14 mouse cellular contexts compared by ENCODE assay signal in the genomic region with DNA sequence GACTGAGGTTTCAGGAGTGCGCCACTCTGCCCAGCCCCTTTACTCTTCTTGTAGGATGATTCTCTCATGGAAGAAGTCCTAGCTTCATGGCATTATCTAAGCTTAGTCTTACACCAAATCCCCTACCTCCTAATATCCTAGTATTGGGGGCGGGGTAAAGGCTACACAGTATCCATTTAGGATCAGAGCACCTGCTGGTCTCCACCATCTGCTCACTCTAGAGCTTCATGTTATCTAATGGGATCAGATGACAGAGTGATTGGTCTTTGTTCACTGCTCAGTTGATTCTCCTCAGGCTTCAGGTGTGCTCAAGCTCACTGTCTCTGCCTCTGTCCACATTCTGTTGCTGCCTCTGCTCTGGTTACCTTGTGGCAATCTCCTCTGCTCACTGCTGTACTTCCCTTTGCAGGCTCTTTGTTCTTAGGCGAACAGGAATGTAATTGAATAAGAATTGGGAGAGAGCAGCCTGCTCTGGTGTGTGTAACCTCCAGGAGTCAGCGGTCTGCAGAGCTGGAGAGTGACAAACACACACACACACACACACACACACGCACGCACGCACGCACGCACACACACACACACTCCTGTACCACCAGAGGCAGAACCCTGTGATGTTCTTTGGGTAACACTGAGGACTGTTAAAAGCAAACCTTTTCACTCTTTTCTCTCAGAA.
DNase-seq lines count a peak whose midpoint lies in the region; ATAC-seq and TF ChIP-seq lines count a peak whose summit lies in the region.
"Had no signal": no experiment of that assay in that cellular context is flagged by ENCODE, and none has a peak within 500 bp of the region (broad histone marks: within the 10 kb centered on the region; RNA-seq: fewer than 3 reads in every experiment).

No protein-coding gene starts in this region.

- no peaks in the 10 kb centered on the region for H3K36me3 ChIP-seq in kidney, embryonic 15.5 days
- H3K36me3 ChIP-seq in forebrain, embryonic 10.5 days (replicated peaks): no peaks in the 10 kb centered on the region
- H3K36me3 ChIP-seq in hindbrain, embryonic 12.5 days: no peaks in the 10 kb centered on the region
- no peaks in the 10 kb centered on the region; the same call in 1 of the 2 replicates for H3K36me3 ChIP-seq in midbrain, postnatal 0 days (ENCODE audit: insufficient read depth, low read length)
- H3K36me3 ChIP-seq: heart, embryonic 15.5 days; neural tube, embryonic 12.5 days had no signal

- H3K4me1 ChIP-seq in kidney, embryonic 15.5 days: 0 out of 2 replicates have a peak, but pooled peaks cover 3% of the 10 kb centered on the region
- peaks cover 16% of the 10 kb centered on the region for H3K4me1 ChIP-seq in forebrain, embryonic 10.5 days
- H3K4me1 ChIP-seq in hindbrain, embryonic 12.5 days: peaks cover 8% of the 10 kb centered on the region; the same call in 1 of the 2 replicates
- peaks cover 3% of the 10 kb centered on the region; the same call in 1 of the 2 replicates for H3K4me1 ChIP-seq in midbrain, postnatal 0 days (ENCODE audit: insufficient read depth, low read length)
- H3K4me1 ChIP-seq: neural tube, embryonic 12.5 days had no signal

- no peak overlapping the region for H3K27ac ChIP-seq in kidney, embryonic 15.5 days
- peak overlapping the region; percentile 51; the same call in 1 of the 2 replicates for H3K27ac ChIP-seq in forebrain, embryonic 10.5 days
- no peak overlapping the region for H3K27ac ChIP-seq in hindbrain, embryonic 12.5 days
- peak overlapping the region; percentile 44; the same call in 1 of the 2 replicates for H3K27ac ChIP-seq in midbrain, postnatal 0 days (ENCODE audit: low read depth, low read length)
- H3K27ac ChIP-seq: heart, embryonic 15.5 days; neural tube, embryonic 12.5 days had no signal

- H3K27me3 ChIP-seq in kidney, embryonic 15.5 days: no peaks in the 10 kb centered on the region
- H3K27me3 ChIP-seq in forebrain, embryonic 10.5 days (ENCODE audit: poor library complexity, severe bottlenecking): no peaks in the 10 kb centered on the region
- no peaks in the 10 kb centered on the region for H3K27me3 ChIP-seq in hindbrain, embryonic 12.5 days
- no peaks in the 10 kb centered on the region for H3K27me3 ChIP-seq in midbrain, postnatal 0 days (ENCODE audit: insufficient read depth, low read length)
- H3K27me3 ChIP-seq: neural tube, embryonic 12.5 days had no signal

- 0 out of 2 replicates have a peak, but pooled peaks have one; percentile 9 for ATAC-seq in kidney, embryonic 15.5 days (replicated peaks; ENCODE audit: low FRiP score)
- 0 out of 2 replicates have a peak, but pooled peaks have one; percentile 26 for ATAC-seq in hindbrain, embryonic 12.5 days (ENCODE audit: low FRiP score)
- ATAC-seq in midbrain, postnatal 0 days (ENCODE audit: low FRiP score): peak; percentile 80; the same call in 1 of the 2 replicates
- ATAC-seq: liver, postnatal 0 days had no signal

- WGBS in kidney, embryonic 15.5 days: 70% methylated on average over 9 of the region's 9 CpGs
- WGBS in forebrain, embryonic 10.5 days: 62% methylated on average over 9 of the region's 9 CpGs
- WGBS in hindbrain, embryonic 12.5 days: 65% methylated on average over 9 of the region's 9 CpGs
- WGBS in midbrain, postnatal 0 days: 55% methylated on average over 9 of the region's 9 CpGs

- H3K4me2 ChIP-seq in kidney, embryonic 15.5 days: no peak overlapping the region
- no peak overlapping the region for H3K4me2 ChIP-seq in hindbrain, embryonic 12.5 days (replicated peaks)
- H3K4me2 ChIP-seq in midbrain, postnatal 0 days (ENCODE audit: low read depth, low read length, poor library complexity, severe bottlenecking): no peak overlapping the region
- H3K4me2 ChIP-seq: heart, embryonic 15.5 days; neural tube, embryonic 12.5 days had no signal

- no peak overlapping the region for H3K4me3 ChIP-seq in kidney, embryonic 15.5 days (replicated peaks)
- H3K4me3 ChIP-seq in forebrain, embryonic 10.5 days: no peak overlapping the region
- H3K4me3 ChIP-seq in hindbrain, embryonic 12.5 days: no peak overlapping the region
- H3K4me3 ChIP-seq in midbrain, postnatal 0 days (ENCODE audit: low read depth, low read length): no peak overlapping the region
- H3K4me3 ChIP-seq: heart, embryonic 15.5 days; neural tube, embryonic 12.5 days had no signal

- DNase-seq in kidney, postnatal 4 days: no peak
- peak; percentile 20 for DNase-seq in forebrain, embryonic 10.5 days (ENCODE audit: extremely low spot score, low spot score)
- DNase-seq in midbrain, postnatal 0 days (ENCODE audit: low spot score): peak; percentile 28
- no peak for DNase-seq in layer of hippocampus, postnatal 36 days
- DNase-seq in embryo, embryonic 10.5 days (ENCODE audit: low spot score): no peak
- DNase-seq: adrenal gland, adult 2 months; cerebellum, adult 18-20 months; gastrocnemius, postnatal 25 days; liver, postnatal 0 days; thymus, postnatal 4 days had no signal

- no peaks in the 10 kb centered on the region for H3K9me3 ChIP-seq in kidney, embryonic 15.5 days (replicated peaks)
- H3K9me3 ChIP-seq in forebrain, embryonic 10.5 days: no peaks in the 10 kb centered on the region
- no peaks in the 10 kb centered on the region for H3K9me3 ChIP-seq in hindbrain, embryonic 12.5 days (replicated peaks)
- no peaks in the 10 kb centered on the region for H3K9me3 ChIP-seq in midbrain, postnatal 0 days (ENCODE audit: low read length)
- H3K9me3 ChIP-seq: heart, embryonic 15.5 days; neural tube, embryonic 12.5 days had no signal

- H3K9ac ChIP-seq in kidney, embryonic 15.5 days: no peak overlapping the region
- no peak overlapping the region for H3K9ac ChIP-seq in hindbrain, embryonic 12.5 days
- H3K9ac ChIP-seq in midbrain, postnatal 0 days (replicated peaks; ENCODE audit: low read length, poor library complexity, severe bottlenecking): no peak overlapping the region
- H3K9ac ChIP-seq: heart, embryonic 15.5 days; liver, postnatal 0 days; neural tube, embryonic 12.5 days had no signal

- no peak for TF ChIP-seq CTCF in midbrain, postnatal 0 days (IDR thresholded peaks at IDR 0.05)

Comparison
In these comparisons a context has a peak if more than half of its experiments do, and no peak if none do; other contexts are left out.
1. ATAC-seq: peak in every context shown above with its lines; median percentile 80 in midbrain, postnatal 0 days; 26 in hindbrain, embryonic 12.5 days; 9 in kidney, embryonic 15.5 days.
2. H3K27ac ChIP-seq: peak in forebrain, embryonic 10.5 days (single experiment) and midbrain, postnatal 0 days (single experiment); none in kidney, embryonic 15.5 days (single experiment) and hindbrain, embryonic 12.5 days (single experiment).
3. DNase-seq: peak in forebrain, embryonic 10.5 days (single experiment) and midbrain, postnatal 0 days (single experiment); none in kidney, postnatal 4 days (0 of 2), layer of hippocampus, postnatal 36 days (0 of 2) and embryo, embryonic 10.5 days (single experiment).